Mouse (Mus musculus) heart, postnatal 36 days (tissue): ENCODE results near the gene Bcl2l13. TPM values are rescaled to one million over a fixed set of nuclear protein-coding genes. Genes with fewer than 3 reads are reported as not detected.
"Not testable (repeated sequence)": the region's sequence is repeated elsewhere in the genome, so short reads cannot be mapped to it uniquely, and the experiment has no call there.

ENCODE experiments used
- DNase-seq, 2 experiments: peaks; one replicate each; pipeline ENCODE4 v3.0.0; 2021 to 2022
- intact Hi-C: fragments of 180-260 bp; cut with DNase I; formaldehyde crosslinking; loops from one replicate; pipeline ENCODE4 v1.15.1; 2025
- total RNA-seq, 2 experiments: library from RNA; stranded (reverse); gene quantifications; 2 replicates each; pipeline ENCODE4 v1.2.3; 2021

The Bcl2l13 gene
- total RNA-seq = 10 to 100 TPM; 81.5 to 88.1 TPM

DNA sequence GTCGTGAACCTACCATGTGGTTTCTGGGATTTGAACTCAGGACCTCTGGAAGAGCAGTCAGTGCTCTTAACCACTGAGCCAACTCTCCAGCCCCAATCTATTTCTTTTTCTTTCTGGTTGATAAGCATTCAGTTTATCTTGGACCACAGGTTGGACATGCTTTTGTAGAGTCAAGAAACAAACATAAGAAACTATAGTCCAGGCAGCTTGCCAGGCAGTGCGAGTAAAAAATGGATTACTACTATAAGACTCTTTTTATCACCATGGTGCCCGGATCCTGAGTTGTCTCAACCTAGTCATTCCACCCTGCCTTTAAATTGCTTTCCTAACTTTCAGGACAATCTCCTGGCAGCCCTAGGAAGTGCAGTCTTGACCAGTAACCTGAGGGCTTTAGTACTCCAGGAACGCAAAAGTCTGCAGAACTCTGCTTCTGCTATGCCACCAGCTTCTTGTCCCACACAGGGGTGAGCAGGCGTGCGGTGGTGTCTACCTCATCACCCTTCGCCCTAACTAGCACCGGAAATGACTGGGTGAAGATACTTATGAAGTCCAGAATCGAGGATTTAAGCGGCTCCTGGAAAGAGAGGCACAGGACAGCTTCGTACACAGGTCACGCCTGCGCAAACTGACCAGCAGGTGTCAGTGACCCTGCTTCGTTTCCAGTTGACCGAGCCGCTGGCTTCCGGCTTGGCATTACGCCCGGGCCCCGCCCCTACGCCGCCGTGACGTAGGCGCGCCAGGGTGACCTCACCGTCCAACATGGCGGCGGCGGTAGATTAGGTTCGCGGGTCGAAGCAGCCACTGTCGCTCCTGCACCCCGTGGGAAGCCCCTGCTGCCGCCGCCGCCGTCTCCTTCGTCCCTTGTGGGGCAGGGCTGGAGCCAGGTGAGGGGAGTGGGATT lies at the start of gene Bcl2l13:
Bcl2l13 (plus strand) TSS at position 739 of the 901 bp plus-strand sequence.
- intact Hi-C loops = no loop called here
- peak; percentile 100 for DNase-seq

GRCm38 (mm10) chr6:120788068-120788607 lies 47.9 kb upstream of the Bcl2l13 start:
- intact Hi-C loops = no loop called here
- DNase-seq = no peak

DNA sequence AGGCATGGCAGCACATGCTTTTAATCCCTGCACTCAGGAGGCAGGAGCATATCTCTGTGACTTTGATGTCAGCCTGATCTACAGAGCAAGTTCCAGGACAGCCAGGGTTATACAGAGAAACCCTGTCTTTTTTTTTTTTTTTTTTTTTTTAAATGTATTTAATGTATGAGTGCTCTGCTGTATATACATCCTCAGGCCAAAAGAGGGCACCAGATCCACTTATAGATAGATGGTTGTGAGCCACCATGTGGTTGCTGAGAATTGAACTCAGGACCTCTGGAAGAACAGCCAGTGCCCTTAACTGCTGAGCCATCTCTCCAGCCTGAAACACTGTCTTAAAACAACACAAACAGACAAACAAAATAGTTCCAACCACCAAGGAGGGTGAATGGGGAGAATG lies 47.1 kb upstream of the Bcl2l13 start:
- DNase-seq = no peak
- intact Hi-C loops = no loop called here

- DNase-seq = no peak
- intact Hi-C loops = no loop called here
Observed at GRCm38 (mm10) chr6:120790153-120790552, 45.9 kb upstream of the Bcl2l13 start.

DNA sequence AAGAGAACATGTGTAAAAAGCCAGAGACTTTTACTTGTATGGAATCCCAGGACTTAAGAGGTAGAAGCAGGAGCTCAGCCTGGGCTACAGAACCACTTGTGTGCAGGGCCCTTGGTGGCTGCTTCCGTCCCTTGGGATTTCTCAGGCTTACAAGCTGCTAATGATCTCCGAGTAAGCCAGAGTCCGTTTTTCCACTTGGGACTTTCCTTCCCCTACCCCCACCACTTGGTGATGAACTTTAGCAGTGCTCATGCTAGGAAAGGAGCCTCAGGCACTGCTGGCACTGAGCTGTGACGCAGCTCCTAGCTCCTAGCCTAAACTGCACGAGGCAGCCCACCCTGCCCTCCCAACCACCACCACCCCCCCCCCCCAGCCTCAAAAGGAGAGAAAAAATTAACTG lies 45.3 kb upstream of the Bcl2l13 start:
- intact Hi-C loops = no loop called here
- no peak for DNase-seq

- DNase-seq = no peak
- intact Hi-C loops = no loop called here
Observed at GRCm38 (mm10) chr6:120792947-120793346, 43.1 kb upstream of the Bcl2l13 start.

- no peak for DNase-seq
Observed at GRCm38 (mm10) chr6:120795422-120796086, 40.5 kb upstream of the Bcl2l13 start.

DNA sequence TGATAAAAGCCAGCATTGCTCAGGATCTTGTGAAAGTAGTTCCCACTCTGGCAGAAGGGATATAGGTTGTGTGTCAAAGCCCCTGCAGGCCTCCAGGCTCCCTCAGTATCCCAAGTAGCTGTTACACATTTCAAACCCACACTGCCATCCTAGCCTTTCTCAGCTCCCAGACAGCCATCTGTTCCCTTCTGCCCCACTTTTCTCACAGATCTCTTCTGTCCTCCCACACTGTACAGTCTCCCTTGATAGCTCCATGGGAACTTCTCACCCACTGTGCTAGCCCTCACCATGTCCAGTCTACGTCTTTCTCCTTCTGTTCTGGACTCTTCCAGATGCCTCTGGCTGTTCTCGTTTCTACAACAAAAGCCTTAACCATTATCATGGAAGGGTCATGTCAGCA lies 39.9 kb upstream of the Bcl2l13 start:
- no peak for DNase-seq
- intact Hi-C loops = no loop called here

More at GRCm38 (mm10) chr6:120795422-120796086, 40.5 kb upstream of the Bcl2l13 start:
- intact Hi-C loops = no loop called here

DNA sequence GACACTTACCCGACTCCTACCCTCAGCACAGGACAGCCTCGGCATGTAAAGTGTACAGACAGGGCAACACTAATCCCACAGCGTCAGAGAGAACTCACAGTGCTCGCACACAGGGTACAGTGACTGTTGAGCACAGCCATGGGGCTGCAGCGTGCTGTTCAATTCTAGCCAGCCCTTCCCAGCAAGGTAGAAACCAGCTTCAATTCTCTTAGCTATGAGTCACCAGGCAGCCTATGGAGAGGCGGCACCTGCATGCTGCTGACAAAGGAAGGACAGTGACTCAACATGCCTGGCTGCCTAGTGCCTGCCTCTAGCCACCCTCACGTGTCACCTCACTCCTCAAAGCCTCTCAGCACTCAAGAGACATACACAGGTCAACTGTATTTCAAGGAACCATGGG lies 38.0 kb upstream of the Bcl2l13 start:
- no peak for DNase-seq
- intact Hi-C loops = no loop called here

DNA sequence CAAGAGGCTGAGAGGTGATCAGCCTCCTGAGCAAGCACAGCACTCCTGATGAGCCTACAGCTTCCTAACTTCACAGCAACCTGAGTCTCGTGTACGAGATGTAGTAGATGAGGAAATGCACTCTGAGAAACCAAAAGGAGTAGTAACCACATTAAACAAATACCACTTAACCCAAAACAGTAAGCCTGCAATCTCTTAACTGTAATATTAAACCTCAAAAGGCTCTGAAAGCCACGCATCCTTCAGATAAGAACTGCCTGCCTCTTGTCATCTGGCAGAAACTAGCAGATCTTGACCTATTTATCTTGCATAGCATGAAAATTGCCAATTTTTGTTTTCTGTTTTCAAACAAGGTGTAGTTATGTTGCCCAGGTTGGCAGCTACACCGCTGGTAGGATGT lies 37.1 kb upstream of the Bcl2l13 start:
- no peak for DNase-seq
- intact Hi-C loops = no loop called here

GRCm38 (mm10) chr6:120799581-120800041 lies 36.4 kb upstream of the Bcl2l13 start:
- intact Hi-C loops = no loop called here
- DNase-seq = no peak

DNA sequence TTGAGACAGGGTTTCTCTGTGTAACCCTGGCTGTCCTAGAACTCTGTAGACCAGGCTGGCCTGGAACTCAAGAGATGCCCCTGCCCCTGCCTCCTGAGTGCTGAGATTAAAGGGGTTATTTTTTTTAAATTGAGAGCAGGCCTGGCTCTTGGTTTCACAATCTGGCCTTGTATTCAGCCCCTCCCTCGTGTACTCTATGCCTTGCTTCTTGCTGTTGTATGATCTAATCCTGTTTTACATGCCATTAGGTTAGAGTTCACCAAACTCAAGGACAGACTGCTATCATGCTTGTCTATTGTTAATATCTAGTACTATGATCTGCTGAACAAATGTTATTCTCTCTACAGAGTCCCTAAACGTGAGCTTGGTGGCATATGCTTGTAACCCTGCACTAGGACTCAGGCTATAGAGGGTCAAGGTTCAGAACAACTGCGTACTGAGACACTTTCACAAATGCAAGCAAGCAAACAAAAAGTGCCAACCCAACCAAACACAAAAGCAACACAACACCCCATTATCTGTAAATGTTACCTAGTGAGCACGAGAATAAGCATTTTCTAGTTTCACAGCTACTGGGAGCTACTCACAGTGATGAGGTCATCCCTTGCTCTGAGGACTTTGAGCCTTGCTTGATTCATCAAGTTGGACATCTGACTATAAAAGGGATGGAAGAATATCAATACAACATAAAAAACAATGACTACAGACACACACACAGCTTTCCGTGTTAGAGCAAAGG lies 28.8 kb upstream of the Bcl2l13 start:
- no peak for DNase-seq
- intact Hi-C loops = no loop called here

DNA sequence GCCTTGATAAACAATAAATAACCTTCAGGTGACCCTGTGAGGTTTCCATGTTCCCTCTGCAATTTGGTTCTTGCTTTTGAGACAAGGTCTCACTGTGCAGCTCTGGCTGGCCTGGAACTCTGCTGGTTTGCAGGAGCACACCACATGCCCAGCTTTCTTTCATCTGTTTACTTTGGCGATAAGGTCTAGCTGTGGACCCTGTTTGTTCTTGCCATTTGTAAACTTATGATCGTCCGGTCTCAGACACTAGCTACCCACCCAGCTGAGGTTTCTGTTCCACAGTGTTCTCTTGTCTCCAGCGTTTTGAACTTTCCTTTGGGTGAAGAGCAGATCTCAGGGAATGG lies 28.3 kb upstream of the Bcl2l13 start:
- intact Hi-C loops = no loop called here
- no peak for DNase-seq

DNA sequence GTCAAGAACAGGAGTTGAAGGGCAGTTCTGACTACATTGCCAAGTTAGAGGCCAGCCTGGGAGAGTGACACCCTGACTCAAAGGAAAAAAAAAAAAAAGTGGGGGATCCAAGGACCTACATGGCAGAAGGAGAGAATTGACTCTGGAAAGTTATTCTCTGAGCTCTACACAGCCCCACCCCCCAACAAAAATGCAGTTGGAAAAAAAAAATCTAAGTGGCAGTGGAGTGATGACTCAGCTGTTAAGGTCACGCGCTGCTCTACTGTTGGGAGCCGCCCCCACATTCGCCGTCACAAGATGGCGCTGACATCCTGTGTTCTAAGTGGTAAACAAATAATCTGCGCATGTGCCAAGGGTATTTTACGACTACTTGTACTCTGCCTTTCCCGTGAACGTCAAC lies 24.0 kb upstream of the Bcl2l13 start:
- intact Hi-C loops = not testable (repeated sequence)

GRCm38 (mm10) chr6:120819294-120819693 lies 16.7 kb upstream of the Bcl2l13 start:
- DNase-seq = no peak
- intact Hi-C loops = no loop called here

More for the DNA sequence above, 24.0 kb upstream of the Bcl2l13 start:
- DNase-seq = not testable (repeated sequence)

GRCm38 (mm10) chr6:120820144-120820543 lies 15.9 kb upstream of the Bcl2l13 start:
- DNase-seq = no peak
- intact Hi-C loops = loop anchor here (10.0 kb wide), 1 partner anchor 785 kb away; the partner anchor contains the start of gene Wnk1

GRCm38 (mm10) chr6:120820941-120821340 lies 15.1 kb upstream of the Bcl2l13 start:
- intact Hi-C loops = loop anchor here (10.0 kb wide), 1 partner anchor 786 kb away; the partner anchor contains the start of gene Wnk1

GRCm38 (mm10) chr6:120821715-120822114 lies 14.3 kb upstream of the Bcl2l13 start:
- no peak for DNase-seq
- intact Hi-C loops = loop anchor here (10.0 kb wide), 1 partner anchor 787 kb away; the partner anchor contains the start of gene Wnk1

More at GRCm38 (mm10) chr6:120820941-120821340, 15.1 kb upstream of the Bcl2l13 start:
- no peak for DNase-seq

GRCm38 (mm10) chr6:120822307-120822928 lies 13.6 kb upstream of the Bcl2l13 start, which contains the start of gene Atp6v1e1:
Atp6v1e1 (minus strand) TSS chr6:120822793.
- intact Hi-C loops = loop anchor here (10.0 kb wide), 1 partner anchor 788 kb away; the partner anchor contains the start of gene Wnk1
- DNase-seq = peak; percentile 88 to 89
